13 mouse cellular contexts compared by ENCODE assay signal in genomic region chr17:47472435-47473350, GRCm38 (mm10). TPM values are rescaled to one million over a fixed set of nuclear protein-coding genes. Genes with fewer than 3 reads are reported as not detected.
A peak's percentile ranks its signal among the peaks of the same experiment; 100 is the strongest.
DNase-seq lines count a peak whose midpoint lies in the region; ATAC-seq and TF ChIP-seq lines count a peak whose summit lies in the region.
"Had no signal": no experiment of that assay in that cellular context is flagged by ENCODE, and none has a peak within 500 bp of the region (broad histone marks: within the 10 kb centered on the region; RNA-seq: fewer than 3 reads in every experiment).

No protein-coding gene starts in this region.

- no peaks in the 10 kb centered on the region; the same call in 1 of the 2 replicates for H3K9me3 ChIP-seq in kidney, embryonic 16.5 days (ENCODE audit: low read length)
- H3K9me3 ChIP-seq in limb, embryonic 10.5 days (replicated peaks) = no peaks in the 10 kb centered on the region
- no peaks in the 10 kb centered on the region for H3K9me3 ChIP-seq in hindbrain, postnatal 0 days (ENCODE audit: low read length)
- H3K9me3 ChIP-seq: G1E had no signal

- 19% methylated on average over 15 of the region's 15 CpGs for WGBS in kidney, embryonic 16.5 days
- 42% methylated on average over 15 of the region's 15 CpGs for WGBS in limb, embryonic 10.5 days
- WGBS in hindbrain, postnatal 0 days = 50% methylated on average over 15 of the region's 15 CpGs

- no peak for TF ChIP-seq CTCF in hindbrain, postnatal 0 days (IDR thresholded peaks at IDR 0.05; ENCODE audit: low read depth)

- H3K4me1 ChIP-seq in kidney, embryonic 16.5 days (ENCODE audit: insufficient read depth, low read length) = peaks cover 19% of the 10 kb centered on the region
- peaks cover 16% of the 10 kb centered on the region for H3K4me1 ChIP-seq in limb, embryonic 10.5 days
- H3K4me1 ChIP-seq in hindbrain, postnatal 0 days (ENCODE audit: insufficient read depth, low read length) = no peaks in the 10 kb centered on the region

- H3K36me3 ChIP-seq in kidney, embryonic 16.5 days (ENCODE audit: insufficient read depth, low read length) = no peaks in the 10 kb centered on the region
- peaks cover 3% of the 10 kb centered on the region; the same call in 1 of the 2 replicates for H3K36me3 ChIP-seq in limb, embryonic 10.5 days
- no peaks in the 10 kb centered on the region for H3K36me3 ChIP-seq in hindbrain, postnatal 0 days (ENCODE audit: insufficient read depth, low read length)
- H3K36me3 ChIP-seq: G1E had no signal

- no peak for DNase-seq in kidney, postnatal 14 days
- peak; percentile 32 for DNase-seq in urinary bladder, postnatal 14 days (ENCODE audit: low spot score)
- DNase-seq in urinary bladder, postnatal 36 days (ENCODE audit: low spot score in 2 of 2) = no peak
- peak; percentile 30 for DNase-seq in limb, embryonic 10.5 days (ENCODE audit: low spot score)
- no peak for DNase-seq in hindbrain, postnatal 0 days (ENCODE audit: low spot score)
- no peak for DNase-seq in layer of hippocampus, adult 9-11 months
- DNase-seq: gastrocnemius, postnatal 25 days had no signal

- 0 out of 2 replicates have a peak overlapping the region, but pooled peaks have one; percentile 23 for H3K27ac ChIP-seq in kidney, embryonic 16.5 days (ENCODE audit: low read length)
- no peak overlapping the region for H3K27ac ChIP-seq in limb, embryonic 10.5 days
- no peak overlapping the region for H3K27ac ChIP-seq in hindbrain, postnatal 0 days
- H3K27ac ChIP-seq: macrophage had no signal

- H3K4me3 ChIP-seq in kidney, embryonic 16.5 days (ENCODE audit: low read length) = no peak overlapping the region
- H3K4me3 ChIP-seq in limb, embryonic 10.5 days = no peak overlapping the region
- H3K4me3 ChIP-seq in hindbrain, postnatal 0 days (ENCODE audit: low read length) = no peak overlapping the region

- H3K4me2 ChIP-seq in kidney, embryonic 16.5 days (replicated peaks; ENCODE audit: low read depth, low read length) = no peak overlapping the region
- H3K4me2 ChIP-seq in hindbrain, postnatal 0 days (ENCODE audit: low read depth, low read length) = no peak overlapping the region

- no peak for ATAC-seq in kidney, embryonic 16.5 days (ENCODE audit: low FRiP score, low TSS enrichment)
- ATAC-seq in hindbrain, postnatal 0 days = no peak
- ATAC-seq: forebrain, embryonic 16.5 days had no signal

- peak overlapping the region; percentile 19; the same call in 1 of the 2 replicates for H3K9ac ChIP-seq in kidney, embryonic 16.5 days (replicated peaks; ENCODE audit: low read length)
- H3K9ac ChIP-seq in hindbrain, postnatal 0 days (replicated peaks; ENCODE audit: low read length) = no peak overlapping the region

- H3K27me3 ChIP-seq in kidney, embryonic 16.5 days (ENCODE audit: insufficient read depth, low read length) = peaks cover 4% of the 10 kb centered on the region; the same call in 1 of the 2 replicates
- H3K27me3 ChIP-seq in limb, embryonic 10.5 days (ENCODE audit: low read depth, poor library complexity, severe bottlenecking) = peaks cover 50% of the 10 kb centered on the region
- H3K27me3 ChIP-seq in hindbrain, postnatal 0 days (ENCODE audit: insufficient read depth, low read length) = peaks cover 11% of the 10 kb centered on the region; the same call in 1 of the 2 replicates

RNA-seq across cellular contexts. Expression of gene Taf8, which starts 29.4 kb away (rescaled TPM):
- polyA plus RNA-seq in kidney, embryonic 16.5 days (2015; fragmentation: Nextera tagmentation; extraction: Ambion mirVana) = 35.1 and 35.8 TPM in 2 replicates
- polyA plus RNA-seq in limb, embryonic 10.5 days (2016; fragmentation: Nextera tagmentation; extraction: Ambion mirVana) = 32.1 and 36.8 TPM in 2 replicates
- 17.9 and 22.2 TPM in 2 replicates for total RNA-seq in hindbrain, postnatal 0 days (2014; rRNA removed)
- 11.8 and 12.3 TPM in 2 replicates for polyA plus RNA-seq in hindbrain, postnatal 0 days (2015; fragmentation: Nextera tagmentation; extraction: Ambion mirVana)

RNA-seq across cellular contexts. Expression of gene Ccnd3, which starts 32.2 kb away (rescaled TPM):
- polyA plus RNA-seq in kidney, embryonic 16.5 days (2015; fragmentation: Nextera tagmentation; extraction: Ambion mirVana) = 295 and 301 TPM in 2 replicates
- 405 and 413 TPM in 2 replicates for polyA plus RNA-seq in limb, embryonic 10.5 days (2016; fragmentation: Nextera tagmentation; extraction: Ambion mirVana)
- total RNA-seq in hindbrain, postnatal 0 days (2014; rRNA removed) = 55.0 and 63.4 TPM in 2 replicates
- 69.3 and 71.5 TPM in 2 replicates for polyA plus RNA-seq in hindbrain, postnatal 0 days (2015; fragmentation: Nextera tagmentation; extraction: Ambion mirVana)

RNA-seq across cellular contexts. Expression of gene 1700001C19Rik, which starts 35.5 kb away (rescaled TPM):
- 0.28 TPM in 1 of 2 replicates, not detected in the other for polyA plus RNA-seq in kidney, embryonic 16.5 days (2015; fragmentation: Nextera tagmentation; extraction: Ambion mirVana)
- 0.24 and 0.31 TPM in 2 replicates for polyA plus RNA-seq in limb, embryonic 10.5 days (2016; fragmentation: Nextera tagmentation; extraction: Ambion mirVana)
- total RNA-seq in hindbrain, postnatal 0 days (2014; rRNA removed) = 1.7 TPM in 1 of 2 replicates, not detected in the other
- polyA plus RNA-seq in hindbrain, postnatal 0 days (2015; fragmentation: Nextera tagmentation; extraction: Ambion mirVana) = 0.45 and 0.81 TPM in 2 replicates
- total RNA-seq: G1E; gastrocnemius, postnatal 25 days; left cerebral cortex, adult 8-10 months had no signal
- polyA plus RNA-seq: G1E; macrophage; small intestine, adult 2 months had no signal

RNA-seq across cellular contexts. Expression of gene AI661453, which starts 36.3 kb away (rescaled TPM):
- 1.5 and 2.5 TPM in 2 replicates for polyA plus RNA-seq in kidney, embryonic 16.5 days (2015; fragmentation: Nextera tagmentation; extraction: Ambion mirVana)
- 0.23 and 0.33 TPM in 2 replicates for polyA plus RNA-seq in limb, embryonic 10.5 days (2016; fragmentation: Nextera tagmentation; extraction: Ambion mirVana)
- 0.52 and 2.7 TPM in 2 replicates for total RNA-seq in hindbrain, postnatal 0 days (2014; rRNA removed)
- 0.14 and 0.15 TPM in 2 replicates for polyA plus RNA-seq in hindbrain, postnatal 0 days (2015; fragmentation: Nextera tagmentation; extraction: Ambion mirVana)

Comparison
In these comparisons a context has a peak if more than half of its experiments do, and no peak if none do; other contexts are left out.
1. DNase-seq: peak in urinary bladder, postnatal 14 days (single experiment) and limb, embryonic 10.5 days (single experiment); none in kidney, postnatal 14 days (single experiment), urinary bladder, postnatal 36 days (0 of 2), hindbrain, postnatal 0 days (single experiment) and layer of hippocampus, adult 9-11 months (single experiment).